Mouse (Mus musculus): ENCODE data around the gene Draxin. TPM values are rescaled to one million over a fixed set of nuclear protein-coding genes. Genes with fewer than 3 reads are reported as not detected.

The Draxin gene
- total and polyA plus RNA-seq, 3 experiments: 0.16 TPM; not detected in 2

GRCm38 (mm10) chr4:148154006-148154405 is 23.5 kb upstream of the Draxin start:
- no peaks in the 10 kb centered on the region for H3K9me3 ChIP-seq (replicated peaks)
- H3K4me1 ChIP-seq (ENCODE audit: insufficient read depth, low read depth, low read length): peaks cover 42% of the 10 kb centered on the region
- H3K36me3 ChIP-seq (replicated peaks): peaks cover 54% of the 10 kb centered on the region
- no peak for TF ChIP-seq GATA1 (IDR thresholded peaks at IDR 0.05; ENCODE audit: borderline replicate concordance, low read length)
- no peak for TF ChIP-seq CTCF (IDR thresholded peaks at IDR 0.05; ENCODE audit: low read depth, low read length)
- TF ChIP-seq POLR2AphosphoS5 (IDR thresholded peaks at IDR 0.05; ENCODE audit: insufficient replicate concordance, low read depth, low read length): no peak
- no peak for TF ChIP-seq TAL1 (conservative IDR thresholded peaks at IDR 0.05; ENCODE audit: low read depth, low read length)
- TF ChIP-seq GATA2 (IDR thresholded peaks at IDR 0.05; ENCODE audit: borderline replicate concordance, low read depth, low read length): no peak
- H3K4me3 ChIP-seq (ENCODE audit: low read depth, low read length): no peak overlapping the region
- ATAC-seq (ENCODE audit: extremely low read depth, insufficient number of reproducible peaks, low FRiP score, poor library complexity, severe bottlenecking) (no peak), DNase-seq (ENCODE audit: low spot score) (no peak)
- H3K27me3 ChIP-seq (ENCODE audit: insufficient read depth, low read length): no peaks in the 10 kb centered on the region

- Histone ChIP-seq H3K4me1 (ENCODE audit: insufficient read depth, low read depth, low read length) (peaks cover 35% of the 10 kb centered on the region), H3K36me3 (replicated peaks) (peaks cover 58% of the 10 kb centered on the region), H3K9me3 (replicated peaks) (no peaks in the 10 kb centered on the region), H3K4me3 (ENCODE audit: low read depth, low read length) (no peak overlapping the region), H3K27me3 (ENCODE audit: insufficient read depth, low read length) (no peaks in the 10 kb centered on the region)
- ATAC-seq (ENCODE audit: extremely low read depth, insufficient number of reproducible peaks, low FRiP score, poor library complexity, severe bottlenecking) (no peak), DNase-seq (ENCODE audit: low spot score) (no peak)
- no peak for TF ChIP-seq TAL1 (conservative IDR thresholded peaks at IDR 0.05; ENCODE audit: low read depth, low read length)
- TF ChIP-seq CTCF (IDR thresholded peaks at IDR 0.05; ENCODE audit: low read depth, low read length): no peak
Measured at GRCm38 (mm10) chr4:148152547-148152946, 22.0 kb upstream of the Draxin start.

DNA sequence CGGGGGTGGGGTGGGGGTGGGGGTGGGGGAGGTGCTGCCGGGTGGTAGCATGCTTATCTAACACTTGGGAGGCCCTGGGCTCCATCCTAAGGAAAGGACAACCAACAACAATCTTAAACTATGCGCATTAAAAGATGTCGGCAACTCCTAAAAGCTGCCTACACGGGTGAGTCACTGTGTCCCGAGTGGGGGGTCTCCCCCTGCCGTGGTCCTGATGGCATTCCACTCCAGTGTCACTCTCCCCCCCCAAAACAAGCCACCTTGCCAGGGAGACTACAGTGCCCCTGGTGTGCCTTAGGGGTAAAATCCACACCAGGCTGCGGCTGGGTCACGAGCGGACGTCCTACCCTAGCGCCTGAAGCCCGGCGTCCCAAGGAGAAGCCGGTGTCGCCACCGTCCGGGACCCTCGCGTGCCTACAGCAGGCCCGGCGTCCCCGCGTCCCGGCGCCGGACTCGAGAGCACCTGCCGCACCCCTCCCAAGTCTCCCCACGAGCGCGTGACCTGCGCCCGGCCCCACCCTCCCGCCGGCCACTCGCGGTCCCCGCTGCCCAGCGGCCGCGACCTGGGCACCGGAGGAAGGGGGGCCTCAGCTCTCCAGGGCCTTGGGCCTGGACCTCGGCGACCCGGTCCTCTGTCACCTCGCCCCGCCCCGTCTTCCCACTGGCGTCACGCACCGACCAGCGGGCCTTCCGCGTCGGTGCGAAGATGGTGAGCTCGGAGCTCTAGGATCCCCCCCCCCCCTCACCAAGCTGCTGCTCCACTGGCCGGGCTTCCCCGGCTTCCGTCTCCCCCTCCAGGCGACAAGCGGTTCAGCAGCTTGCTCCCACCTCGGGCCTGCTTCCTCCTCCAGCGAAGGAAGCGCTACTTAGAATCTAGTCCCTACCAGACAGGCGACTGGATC is 21.0 kb upstream of the Draxin start, which contains the start of gene Fbxo6:
Gene Fbxo6 (minus strand): TSS at position 874 of the 902 bp plus-strand sequence.
- no peaks in the 10 kb centered on the region for H3K9me3 ChIP-seq (replicated peaks)
- peak within 1 kb of the TSS; percentile 78 for H3K4me3 ChIP-seq (ENCODE audit: low read depth, low read length)
- DNase-seq (ENCODE audit: low spot score) (peak; percentile 94), ATAC-seq (ENCODE audit: extremely low read depth, insufficient number of reproducible peaks, low FRiP score, poor library complexity, severe bottlenecking) (peak; percentile 88)
- peaks cover 30% of the 10 kb centered on the region for H3K4me1 ChIP-seq (ENCODE audit: insufficient read depth, low read depth, low read length)
- peaks cover 62% of the 10 kb centered on the region for H3K36me3 ChIP-seq (replicated peaks)
- no peak for TF ChIP-seq TAL1 (conservative IDR thresholded peaks at IDR 0.05; ENCODE audit: low read depth, low read length)
- TF ChIP-seq GATA2 (IDR thresholded peaks at IDR 0.05; ENCODE audit: borderline replicate concordance, low read depth, low read length): no peak
- no peak for TF ChIP-seq POLR2AphosphoS5 (IDR thresholded peaks at IDR 0.05; ENCODE audit: insufficient replicate concordance, low read depth, low read length)
- TF ChIP-seq GATA1 (IDR thresholded peaks at IDR 0.05; ENCODE audit: borderline replicate concordance, low read length): no peak
- no peak for TF ChIP-seq CTCF (IDR thresholded peaks at IDR 0.05; ENCODE audit: low read depth, low read length)
- no peaks in the 10 kb centered on the region for H3K27me3 ChIP-seq (ENCODE audit: insufficient read depth, low read length)

DNA sequence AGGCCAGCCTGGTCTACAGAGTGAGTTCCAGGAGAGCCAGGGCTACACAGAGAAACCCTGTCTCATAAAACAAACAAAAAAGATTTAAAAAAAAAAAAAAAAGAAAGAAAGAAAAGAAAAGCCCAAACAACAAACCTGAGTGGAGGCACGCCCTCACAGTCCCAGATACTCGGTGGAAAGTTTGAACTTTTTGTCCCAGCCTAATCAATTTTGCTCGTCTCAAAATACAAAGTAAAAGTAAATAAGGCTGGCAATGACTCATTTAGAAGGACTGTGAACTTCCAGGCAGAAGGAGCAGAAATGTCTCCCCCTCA is 20.4 kb upstream of the Draxin start:
- TF ChIP-seq GATA1 (IDR thresholded peaks at IDR 0.05; ENCODE audit: borderline replicate concordance, low read length) (no peak), CTCF (IDR thresholded peaks at IDR 0.05; ENCODE audit: low read depth, low read length) (no peak), GATA2 (IDR thresholded peaks at IDR 0.05; ENCODE audit: borderline replicate concordance, low read depth, low read length) (no peak), POLR2AphosphoS5 (IDR thresholded peaks at IDR 0.05; ENCODE audit: insufficient replicate concordance, low read depth, low read length) (no peak), TAL1 (conservative IDR thresholded peaks at IDR 0.05; ENCODE audit: low read depth, low read length) (no peak)
- H3K4me1 ChIP-seq (ENCODE audit: insufficient read depth, low read depth, low read length): peaks cover 24% of the 10 kb centered on the region
- peak overlapping the region; percentile 78; the same call in 1 of the 2 replicates for H3K4me3 ChIP-seq (ENCODE audit: low read depth, low read length)
- H3K36me3 ChIP-seq (replicated peaks): peaks cover 62% of the 10 kb centered on the region
- no peaks in the 10 kb centered on the region for H3K27me3 ChIP-seq (ENCODE audit: insufficient read depth, low read length)
- no peaks in the 10 kb centered on the region for H3K9me3 ChIP-seq (replicated peaks)
- DNase-seq (ENCODE audit: low spot score): no peak
- ATAC-seq (ENCODE audit: extremely low read depth, insufficient number of reproducible peaks, low FRiP score, poor library complexity, severe bottlenecking): no peak

- Histone ChIP-seq H3K4me1 (ENCODE audit: insufficient read depth, low read depth, low read length) (peaks cover 22% of the 10 kb centered on the region), H3K9me3 (replicated peaks) (no peaks in the 10 kb centered on the region), H3K4me3 (ENCODE audit: low read depth, low read length) (peak overlapping the region; percentile 2; the same call in 1 of the 2 replicates), H3K36me3 (replicated peaks) (peaks cover 62% of the 10 kb centered on the region), H3K27me3 (ENCODE audit: insufficient read depth, low read length) (no peaks in the 10 kb centered on the region)
- ATAC-seq (ENCODE audit: extremely low read depth, insufficient number of reproducible peaks, low FRiP score, poor library complexity, severe bottlenecking) (no peak), DNase-seq (ENCODE audit: low spot score) (no peak)
- TF ChIP-seq POLR2AphosphoS5 (IDR thresholded peaks at IDR 0.05; ENCODE audit: insufficient replicate concordance, low read depth, low read length) (no peak), CTCF (IDR thresholded peaks at IDR 0.05; ENCODE audit: low read depth, low read length) (no peak), TAL1 (conservative IDR thresholded peaks at IDR 0.05; ENCODE audit: low read depth, low read length) (no peak), GATA2 (IDR thresholded peaks at IDR 0.05; ENCODE audit: borderline replicate concordance, low read depth, low read length) (no peak), GATA1 (IDR thresholded peaks at IDR 0.05; ENCODE audit: borderline replicate concordance, low read length) (no peak)
Measured at GRCm38 (mm10) chr4:148150242-148150641, 19.7 kb upstream of the Draxin start.

DNA sequence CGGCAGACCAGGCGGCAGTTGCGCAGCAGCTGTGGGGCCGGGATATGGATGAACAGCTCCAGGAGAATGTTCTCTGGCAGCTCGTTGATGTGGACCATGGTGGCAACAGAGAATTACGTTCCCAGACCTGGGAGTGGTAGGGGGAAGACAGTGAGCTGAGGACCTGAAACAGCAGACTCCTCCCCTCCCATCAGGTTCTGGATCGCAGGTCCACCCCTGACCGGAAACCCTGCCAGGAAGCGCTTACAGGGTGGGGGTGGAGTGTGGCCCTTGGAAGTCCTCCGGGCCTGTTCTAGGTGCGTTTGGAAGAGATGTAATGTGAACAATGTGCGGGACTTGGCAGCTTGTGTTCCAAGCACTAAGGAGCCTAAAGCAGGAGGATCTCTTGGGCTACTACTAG is 19.0 kb upstream of the Draxin start:
- H3K4me3 ChIP-seq (ENCODE audit: low read depth, low read length): no peak overlapping the region
- no peak for DNase-seq (ENCODE audit: low spot score)
- TF ChIP-seq TAL1 (conservative IDR thresholded peaks at IDR 0.05; ENCODE audit: low read depth, low read length) (no peak), CTCF (IDR thresholded peaks at IDR 0.05; ENCODE audit: low read depth, low read length) (no peak), GATA1 (IDR thresholded peaks at IDR 0.05; ENCODE audit: borderline replicate concordance, low read length) (no peak), POLR2AphosphoS5 (IDR thresholded peaks at IDR 0.05; ENCODE audit: insufficient replicate concordance, low read depth, low read length) (no peak), GATA2 (IDR thresholded peaks at IDR 0.05; ENCODE audit: borderline replicate concordance, low read depth, low read length) (no peak)
- peaks cover 22% of the 10 kb centered on the region for H3K4me1 ChIP-seq (ENCODE audit: insufficient read depth, low read depth, low read length)
- H3K27me3 ChIP-seq (ENCODE audit: insufficient read depth, low read length): no peaks in the 10 kb centered on the region
- H3K9me3 ChIP-seq (replicated peaks): no peaks in the 10 kb centered on the region
- no peak for ATAC-seq (ENCODE audit: extremely low read depth, insufficient number of reproducible peaks, low FRiP score, poor library complexity, severe bottlenecking)
- peaks cover 67% of the 10 kb centered on the region for H3K36me3 ChIP-seq (replicated peaks)

Data from G1E (cell line).